Mouse (Mus musculus) forebrain, embryonic 16.5 days (tissue): ENCODE results near the gene Hk1. TPM values are rescaled to one million over a fixed set of nuclear protein-coding genes. Genes with fewer than 3 reads are reported as not detected.

Source experiments
- ATAC-seq: fragments of 200-750 bp; cut with Nextera tagmentation; 2 replicates; pipeline ENCODE4 v1.8.0; 2017; ENCODE audit warnings: mild to moderate bottlenecking, moderate library complexity
- H3K27ac ChIP-seq: fragments of 300-500 bp; sonication (generic); 2 replicates; pipeline ENCODE4 v1.5.1; 2014; ENCODE audit warnings: low read length, control low read depth
- H3K27me3 ChIP-seq: fragments of 300-500 bp; sonication (generic); replicated peaks from 2 replicates; pipeline ENCODE4 v1.6.1; 2014; ENCODE audit warnings: low read length; ENCODE audit not compliant: control insufficient read depth, insufficient read depth
- H3K36me3 ChIP-seq: fragments of 300-500 bp; sonication (generic); 2 replicates; pipeline ENCODE4 v1.6.1; 2014; ENCODE audit not compliant: control insufficient read depth, insufficient read depth
- H3K4me1 ChIP-seq: fragments of 300-500 bp; sonication (generic); replicated peaks from 2 replicates; pipeline ENCODE4 v1.6.1; 2014; ENCODE audit warnings: low read length; ENCODE audit not compliant: control insufficient read depth, insufficient read depth
- H3K4me2 ChIP-seq: fragments of 300-500 bp; sonication (generic); 2 replicates; pipeline ENCODE4 v1.6.1; 2014; ENCODE audit warnings: mild to moderate bottlenecking, low read length, control low read depth
- H3K4me3 ChIP-seq: fragments of 300-500 bp; sonication (generic); replicated peaks from 2 replicates; pipeline ENCODE4 v1.5.1; 2014; ENCODE audit warnings: mild to moderate bottlenecking, low read length, control low read depth
- H3K9ac ChIP-seq: fragments of 300-500 bp; sonication (generic); replicated peaks from 2 replicates; pipeline ENCODE4 v1.6.1; 2014; ENCODE audit warnings: low read depth, low read length, control low read depth
- H3K9me3 ChIP-seq: fragments of 300-500 bp; sonication (generic); 2 replicates; pipeline ENCODE4 v1.6.1; 2016; ENCODE audit warnings: low read length; ENCODE audit not compliant: control insufficient read depth
- WGBS: fragments of 180-500 bp; shearing (Covaris S2); extraction: QIAGEN DNeasy Blood & Tissue Kit; methylation state at CpG from one replicate; pipeline ENCODE4 v1.1.7; 2014; 5-methylcytosine and 5-hydroxymethylcytosine counted together
- polyA plus RNA-seq: library from polyadenylated mRNA; unstranded; fragments of >200 nt; fragmentation: Nextera tagmentation; extraction: Ambion mirVana; gene quantifications from 2 replicates; pipeline ENCODE4 v1.2.1, GENCODE M21; 2015

The Hk1 gene
- polyA plus RNA-seq, 1 experiment from 2014 or later = 107 TPM

GRCm38 (mm10) chr10:62313140-62313539, 66.6 kb downstream of the Hk1 start:
- Histone ChIP-seq H3K4me2 (no peak overlapping the region), H3K27ac (no peak overlapping the region), H3K36me3 (no peaks in the 10 kb centered on the region), H3K9me3 (no peaks in the 10 kb centered on the region), H3K4me3 (no peak overlapping the region), H3K4me1 (no peaks in the 10 kb centered on the region), H3K27me3 (no peaks in the 10 kb centered on the region), H3K9ac (no peak overlapping the region)
- ATAC-seq = no peak
- WGBS = 63% methylated on average over 9 of the region's 10 CpGs

GRCm38 (mm10) chr10:62311464-62311863, 68.2 kb downstream of the Hk1 start:
- Histone ChIP-seq H3K27ac (no peak overlapping the region), H3K36me3 (no peaks in the 10 kb centered on the region), H3K27me3 (no peaks in the 10 kb centered on the region), H3K4me1 (no peaks in the 10 kb centered on the region), H3K4me3 (no peak overlapping the region), H3K9me3 (no peaks in the 10 kb centered on the region), H3K9ac (no peak overlapping the region), H3K4me2 (no peak overlapping the region)
- no peak for ATAC-seq
- WGBS = 11% methylated on average over 6 of the region's 6 CpGs

- H3K36me3 ChIP-seq = no peaks in the 10 kb centered on the region
- H3K4me2 ChIP-seq = no peak overlapping the region
- H3K9ac ChIP-seq = no peak overlapping the region
- no peaks in the 10 kb centered on the region for H3K4me1 ChIP-seq
- no peaks in the 10 kb centered on the region for H3K9me3 ChIP-seq
- ATAC-seq = no peak
- no peak overlapping the region for H3K4me3 ChIP-seq
- 79% methylated on average over 10 of the region's 10 CpGs for WGBS
- no peaks in the 10 kb centered on the region for H3K27me3 ChIP-seq
- no peak overlapping the region for H3K27ac ChIP-seq
Measured at GRCm38 (mm10) chr10:62310259-62311039, 69.3 kb downstream of the Hk1 start.

GRCm38 (mm10) chr10:62309593-62309992, 70.1 kb downstream of the Hk1 start:
- Histone ChIP-seq H3K27me3 (no peaks in the 10 kb centered on the region), H3K9me3 (no peaks in the 10 kb centered on the region), H3K36me3 (no peaks in the 10 kb centered on the region), H3K4me1 (no peaks in the 10 kb centered on the region), H3K9ac (no peak overlapping the region), H3K4me2 (no peak overlapping the region), H3K27ac (no peak overlapping the region), H3K4me3 (no peak overlapping the region)
- WGBS = 93% methylated on average over 5 of the region's 5 CpGs
- no peak for ATAC-seq

DNA sequence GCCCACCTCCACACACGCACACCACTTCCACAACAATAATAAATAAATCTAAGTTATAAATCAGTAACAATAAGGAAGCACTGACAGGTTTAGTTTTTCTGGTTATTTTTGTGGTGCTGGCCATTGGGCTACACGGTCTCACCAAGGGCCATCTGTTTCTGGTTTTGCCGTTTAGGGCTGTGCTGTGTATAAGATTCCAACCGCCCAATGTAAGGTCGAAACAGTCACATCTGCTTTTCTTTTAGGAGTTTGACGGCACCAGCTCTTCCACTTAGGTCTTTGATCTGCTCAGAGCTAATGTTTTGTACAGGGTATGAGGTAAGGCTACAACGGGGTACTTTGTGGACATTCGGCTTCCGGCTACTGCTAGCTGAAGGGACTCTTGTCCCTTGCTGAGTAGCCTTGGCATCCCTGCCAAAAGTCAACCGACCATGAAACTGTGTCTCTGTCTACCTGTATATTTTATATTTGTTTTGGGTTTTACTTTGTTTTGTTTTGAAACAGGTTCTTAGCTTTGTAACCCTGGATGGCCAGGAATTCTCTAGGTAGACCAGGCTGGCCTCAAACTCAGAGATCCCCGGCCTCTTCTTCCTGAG, 70.7 kb downstream of the Hk1 start:
- Histone ChIP-seq H3K4me1 (no peaks in the 10 kb centered on the region), H3K4me2 (no peak overlapping the region), H3K4me3 (no peak overlapping the region), H3K27me3 (no peaks in the 10 kb centered on the region), H3K9me3 (no peaks in the 10 kb centered on the region), H3K9ac (no peak overlapping the region), H3K27ac (no peak overlapping the region), H3K36me3 (no peaks in the 10 kb centered on the region)
- no peak for ATAC-seq
- 94% methylated on average over 11 of the region's 11 CpGs for WGBS

GRCm38 (mm10) chr10:62306483-62306882, 73.2 kb downstream of the Hk1 start:
- H3K9ac ChIP-seq = no peak overlapping the region
- H3K4me1 ChIP-seq = no peaks in the 10 kb centered on the region
- no peak overlapping the region for H3K4me2 ChIP-seq
- no peak for ATAC-seq
- no peaks in the 10 kb centered on the region for H3K27me3 ChIP-seq
- no peak overlapping the region for H3K4me3 ChIP-seq
- WGBS = 77% methylated on average over 3 of the region's 3 CpGs
- no peaks in the 10 kb centered on the region for H3K9me3 ChIP-seq
- H3K36me3 ChIP-seq = no peaks in the 10 kb centered on the region; the same call in 1 of the 2 replicates
- H3K27ac ChIP-seq = no peak overlapping the region

DNA sequence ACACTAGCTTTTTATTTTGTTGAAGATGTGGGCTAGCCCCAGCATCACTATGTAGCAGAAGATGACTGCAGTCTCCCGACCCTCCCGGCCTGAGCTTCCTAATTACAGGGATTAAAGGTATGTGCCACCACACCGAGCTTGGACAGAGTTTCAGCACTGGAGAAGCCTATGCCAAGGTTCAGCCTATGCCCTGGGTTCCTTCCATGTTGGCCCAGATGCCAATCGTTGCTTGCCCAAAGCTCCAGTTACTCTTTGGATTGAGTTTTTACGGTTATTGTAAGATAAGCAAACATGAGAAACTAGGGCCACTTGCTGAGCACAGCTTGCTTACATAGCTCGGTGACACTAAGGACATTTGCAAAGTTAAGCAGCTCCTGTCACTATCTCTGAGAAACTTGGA, 74.6 kb downstream of the Hk1 start:
- no peak overlapping the region for H3K27ac ChIP-seq
- WGBS = 84% methylated on average over 6 of the region's 6 CpGs
- H3K9ac ChIP-seq = no peak overlapping the region
- H3K27me3 ChIP-seq = no peaks in the 10 kb centered on the region
- no peak for ATAC-seq
- H3K4me2 ChIP-seq = no peak overlapping the region
- no peaks in the 10 kb centered on the region; the same call in 1 of the 2 replicates for H3K36me3 ChIP-seq
- H3K4me1 ChIP-seq = no peaks in the 10 kb centered on the region
- no peak overlapping the region for H3K4me3 ChIP-seq
- H3K9me3 ChIP-seq = no peaks in the 10 kb centered on the region

DNA sequence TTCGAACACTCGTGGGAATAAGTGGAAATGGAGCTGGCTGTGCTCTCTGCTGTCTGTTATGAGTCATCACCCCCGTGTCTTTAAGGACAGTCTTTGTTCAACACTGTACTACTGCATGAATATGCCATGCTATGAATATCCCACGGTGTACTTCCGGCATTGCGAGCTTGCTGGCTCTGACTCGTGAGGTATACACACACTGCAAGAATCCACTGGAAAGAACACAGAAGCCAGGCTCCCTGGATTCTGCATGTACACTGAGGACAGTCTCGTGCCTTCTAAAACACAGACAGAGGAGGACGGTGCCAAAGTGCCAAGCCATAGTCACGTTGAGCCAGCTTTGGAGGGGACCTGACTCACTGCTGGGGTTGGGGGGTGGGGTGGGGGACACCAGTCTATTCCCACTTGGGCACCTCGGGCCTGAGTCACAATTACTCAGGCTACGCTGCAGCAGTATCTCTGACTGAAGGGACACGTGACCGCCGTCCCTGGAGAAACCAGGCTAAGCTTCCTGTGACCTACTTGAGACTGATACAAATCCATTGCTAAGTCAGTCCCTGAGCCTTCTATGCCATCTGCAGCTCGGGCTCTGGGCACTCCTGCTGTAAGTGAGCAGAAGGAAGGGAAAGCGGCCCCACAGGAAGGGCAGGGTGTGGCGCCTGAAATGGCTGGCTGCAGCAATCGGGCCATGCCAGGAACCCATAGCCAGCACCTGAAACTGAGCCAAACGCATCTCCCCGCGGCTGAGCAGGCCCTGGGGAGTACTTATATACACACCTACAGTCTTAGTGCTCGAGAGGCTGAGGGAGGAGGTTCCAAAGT, 79.5 kb downstream of the Hk1 start:
- no peak overlapping the region for H3K27ac ChIP-seq
- no peak overlapping the region for H3K4me2 ChIP-seq
- H3K9ac ChIP-seq = no peak overlapping the region
- ATAC-seq = no peak
- no peak overlapping the region for H3K4me3 ChIP-seq
- WGBS = 82% methylated on average over 23 of the region's 23 CpGs
- H3K27me3 ChIP-seq = no peaks in the 10 kb centered on the region
- no peaks in the 10 kb centered on the region; the same call in 1 of the 2 replicates for H3K36me3 ChIP-seq
- H3K4me1 ChIP-seq = no peaks in the 10 kb centered on the region; the same call in 1 of the 2 replicates
- H3K9me3 ChIP-seq = no peaks in the 10 kb centered on the region
